Mouse (Mus musculus): ENCODE results near the gene Cfap299.

GRCm38 (mm10) chr5:98569029-98569513, 240.0 kb downstream of the Cfap299 start:
- TF ChIP-seq CTCF (IDR thresholded peaks at IDR 0.05; ENCODE audit: control insufficient read depth, insufficient read depth, low read length) (no peak), POLR2A (IDR thresholded peaks at IDR 0.05; ENCODE audit: borderline replicate concordance, control insufficient read depth, low read depth, low read length) (no peak)
